Mouse (Mus musculus): Measurements from ENCODE around the gene Fam71a.
"Not testable (repeated sequence)": the region's sequence is repeated elsewhere in the genome, so short reads cannot be mapped to it uniquely, and the experiment has no call there.

Gene Fam71a

GRCm38 (mm10) chr1:191182431-191183162, 18.0 kb upstream of the Fam71a start:
- in situ Hi-C loops (cut with MboI; ENCODE audit: unreplicated experiment in 2 of 2): loop anchor here (5.0 to 10.0 kb wide), 2 partner anchors 92 to 100 kb away; no protein-coding TSS in a partner anchor

DNA sequence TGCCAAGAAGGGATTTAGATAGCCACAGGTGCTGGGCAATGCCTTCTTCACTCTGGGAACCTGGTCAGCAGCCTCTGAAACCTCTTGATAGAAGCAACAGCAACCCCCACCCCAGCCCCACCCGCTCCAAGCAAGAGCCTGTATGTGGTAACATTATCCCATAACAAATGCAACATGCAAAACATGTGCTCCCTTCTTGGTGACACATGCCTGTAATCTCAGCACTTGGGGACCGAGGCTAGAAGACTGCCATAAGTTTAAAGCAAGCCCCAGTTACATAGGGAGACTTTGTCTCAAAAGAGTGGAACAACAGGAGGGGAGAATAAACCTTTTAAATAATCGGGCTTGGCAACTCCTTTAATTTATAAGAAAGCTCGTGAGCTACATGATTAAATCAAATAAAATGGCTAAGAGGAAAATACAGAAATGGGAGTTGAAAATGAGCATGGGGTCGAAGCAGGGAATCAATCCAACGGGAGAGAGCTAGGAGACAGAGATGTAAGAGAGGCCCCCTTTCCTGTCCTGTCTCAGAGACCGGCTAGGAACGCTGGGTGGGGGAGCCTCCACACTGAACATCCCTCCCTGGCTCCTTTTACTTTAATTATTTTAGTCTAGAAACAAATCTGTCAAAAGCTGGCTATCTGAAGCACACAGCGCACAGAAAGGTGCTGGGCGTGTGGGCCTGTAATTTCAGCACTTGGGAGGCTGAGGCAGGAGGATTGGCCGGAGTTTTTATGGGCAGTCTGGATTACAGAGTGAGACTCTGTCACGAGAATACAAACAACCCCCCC, 17.0 kb upstream of the Fam71a start:
- in situ Hi-C loops (cut with MboI; ENCODE audit: unreplicated experiment in 2 of 2): loop anchor here (5.0 to 10.0 kb wide), 2 partner anchors 93 to 101 kb away; no protein-coding TSS in a partner anchor

DNA sequence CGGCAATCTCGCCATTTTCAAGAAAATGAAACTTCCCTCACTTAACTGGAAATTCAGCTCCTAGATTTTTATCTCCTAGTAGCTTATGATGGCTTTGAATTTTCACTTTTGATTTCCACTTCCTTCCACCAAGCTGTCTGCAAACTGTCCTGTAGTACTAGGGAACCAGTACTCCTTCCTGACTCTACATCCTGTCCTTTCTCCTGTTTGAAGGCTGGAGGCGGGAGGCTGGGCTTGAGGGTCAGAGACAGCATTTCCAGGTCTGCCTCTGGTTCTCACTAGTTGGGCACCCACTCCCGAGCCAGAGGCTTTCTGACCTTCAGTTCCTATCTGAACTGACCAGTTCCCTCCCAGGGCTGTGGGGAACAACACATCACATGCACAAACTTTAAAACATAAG, 15.8 kb upstream of the Fam71a start:
- in situ Hi-C loops (cut with MboI; ENCODE audit: unreplicated experiment in 2 of 2): loop anchor here (5.0 to 10.0 kb wide), 2 partner anchors 94 to 102 kb away; no protein-coding TSS in a partner anchor

- in situ Hi-C loops (cut with MboI; ENCODE audit: unreplicated experiment in 2 of 2): loop anchor here (5.0 to 10.0 kb wide), 2 partner anchors 95 to 102 kb away; no protein-coding TSS in a partner anchor
Measured at GRCm38 (mm10) chr1:191179846-191180245, 15.2 kb upstream of the Fam71a start.

DNA sequence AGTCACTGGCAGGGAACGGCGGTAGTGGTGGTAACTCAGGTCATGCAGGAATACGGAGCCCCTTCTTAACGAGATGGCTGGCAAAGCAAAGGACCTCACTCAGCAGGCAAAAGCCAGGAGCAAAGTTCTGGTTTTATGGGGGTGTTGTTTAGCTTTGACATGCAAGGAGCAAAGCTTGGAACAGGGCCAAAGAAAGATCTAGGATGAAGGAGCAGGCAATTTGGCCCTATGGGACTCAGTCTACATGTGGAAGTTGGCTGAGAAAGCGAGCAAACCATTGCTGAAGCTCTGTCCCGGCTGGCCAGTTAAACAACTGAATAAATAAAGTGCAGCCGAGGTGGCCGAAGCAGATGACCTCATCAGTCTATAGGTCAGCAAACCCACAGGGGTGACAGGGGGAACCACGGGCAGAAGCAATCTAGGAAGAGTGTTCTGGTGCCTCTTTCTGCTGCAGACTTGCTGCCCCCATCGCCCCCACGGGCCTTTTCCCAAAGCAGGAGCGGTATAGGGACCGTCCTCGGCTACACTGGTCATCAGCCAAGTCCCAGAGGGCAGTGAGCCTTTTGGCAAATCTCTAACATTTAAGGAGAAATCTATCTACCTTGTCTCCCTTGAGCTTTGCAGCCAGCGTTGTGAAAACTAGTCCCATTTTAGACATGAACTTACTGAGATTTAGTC, 14.0 kb upstream of the Fam71a start:
- in situ Hi-C loops (cut with MboI; ENCODE audit: unreplicated experiment in 2 of 2): no loop called here

GRCm38 (mm10) chr1:191176887-191177286, 12.3 kb upstream of the Fam71a start:
- in situ Hi-C loops (cut with MboI; ENCODE audit: unreplicated experiment in 2 of 2): no loop called here

DNA sequence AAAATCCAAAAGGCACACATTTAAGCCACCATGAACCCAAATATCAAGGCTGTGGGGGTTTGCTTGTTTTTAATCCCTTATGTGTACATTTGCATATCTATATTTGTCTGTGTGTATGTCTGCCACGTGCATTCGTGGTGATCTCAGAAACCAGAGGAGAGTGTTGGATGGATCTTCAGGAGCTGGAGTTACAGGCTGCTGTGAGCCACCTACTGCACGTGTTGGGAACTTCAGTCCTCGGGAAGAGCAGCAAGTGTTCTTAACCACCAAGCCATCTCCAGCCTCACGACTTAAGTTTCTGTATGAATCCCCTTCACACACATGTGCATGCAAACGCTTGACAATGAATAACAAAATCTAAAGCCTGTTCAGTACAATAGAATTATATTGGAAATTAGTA, 7.9 kb upstream of the Fam71a start:
- in situ Hi-C loops (cut with MboI; ENCODE audit: unreplicated experiment in 2 of 2): loop anchor here in 1 of 2 experiments (5.0 kb wide), 1 partner anchor 85 kb away; no protein-coding TSS in a partner anchor

DNA sequence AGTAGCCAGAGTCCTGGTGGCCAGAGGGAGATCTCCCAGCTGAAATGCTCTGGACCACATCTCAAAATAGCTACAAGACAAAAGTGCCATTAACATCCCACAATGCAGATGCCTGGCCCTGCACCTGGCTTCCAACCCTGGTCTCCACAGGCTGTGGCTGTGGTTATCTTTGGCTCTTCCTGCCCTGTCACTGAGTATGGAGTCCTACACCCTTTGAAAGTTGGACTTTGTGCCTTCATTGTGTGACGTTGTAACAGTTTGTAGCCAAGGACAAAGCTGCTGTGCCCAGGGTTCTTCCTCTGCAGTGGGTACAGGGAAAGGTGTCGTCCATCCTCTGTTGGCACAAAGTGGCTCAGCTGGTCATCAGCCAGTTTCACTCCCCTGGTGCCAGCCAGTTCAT, 5.8 kb upstream of the Fam71a start:
- in situ Hi-C loops (cut with MboI; ENCODE audit: unreplicated experiment in 2 of 2): loop anchor here in 1 of 2 experiments (5.0 kb wide), 1 partner anchor 83 kb away; no protein-coding TSS in a partner anchor

- in situ Hi-C loops (cut with MboI; ENCODE audit: unreplicated experiment in 2 of 2): no loop called here
Measured at GRCm38 (mm10) chr1:191166189-191166588, 1.6 kb upstream of the Fam71a start.

DNA sequence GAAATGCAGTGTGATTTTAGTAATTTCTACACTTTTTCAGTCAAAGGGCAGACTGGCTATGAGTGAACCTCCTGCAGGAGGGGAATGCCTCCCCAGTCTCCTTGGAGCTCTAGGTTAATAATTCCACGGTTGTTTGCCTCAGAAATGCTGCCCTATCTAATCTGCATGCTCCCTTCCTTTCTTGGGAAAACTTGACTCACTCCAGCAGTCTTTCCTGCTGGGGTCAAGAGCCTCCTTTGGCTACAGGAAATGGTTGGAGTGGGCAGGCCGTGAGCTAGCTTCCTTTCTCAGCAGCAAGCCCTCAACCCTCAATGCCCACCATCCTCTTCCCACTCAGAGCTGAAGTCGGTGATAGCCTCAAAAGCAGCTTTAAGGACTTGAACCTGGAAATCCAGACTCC, 10.3 kb downstream of the Fam71a start:
- in situ Hi-C loops (cut with MboI; ENCODE audit: unreplicated experiment in 2 of 2): no loop called here

DNA sequence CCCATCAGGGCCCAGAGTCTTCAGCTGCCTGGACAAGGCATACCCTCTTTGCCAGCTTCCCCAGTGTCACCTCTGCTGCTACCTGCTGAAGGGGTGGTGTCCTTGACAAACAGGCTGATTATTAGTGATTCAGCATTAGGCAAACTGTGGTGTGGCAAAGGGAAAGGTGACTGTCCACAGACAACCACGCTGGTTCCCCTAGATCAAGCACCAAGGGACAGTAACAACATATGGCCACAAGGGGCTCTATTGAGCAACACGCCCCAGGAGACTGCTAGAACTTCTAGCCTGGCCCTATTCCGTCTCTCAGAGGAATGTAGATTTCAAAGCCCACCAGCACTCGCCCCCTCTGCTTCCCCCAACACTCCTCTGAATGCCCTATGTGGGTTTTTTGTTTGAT, 11.6 kb downstream of the Fam71a start:
- in situ Hi-C loops (cut with MboI; ENCODE audit: unreplicated experiment in 2 of 2): no loop called here

- in situ Hi-C loops (cut with MboI; ENCODE audit: unreplicated experiment in 2 of 2): no loop called here
Measured at GRCm38 (mm10) chr1:191150924-191151605, 13.6 kb downstream of the Fam71a start.

DNA sequence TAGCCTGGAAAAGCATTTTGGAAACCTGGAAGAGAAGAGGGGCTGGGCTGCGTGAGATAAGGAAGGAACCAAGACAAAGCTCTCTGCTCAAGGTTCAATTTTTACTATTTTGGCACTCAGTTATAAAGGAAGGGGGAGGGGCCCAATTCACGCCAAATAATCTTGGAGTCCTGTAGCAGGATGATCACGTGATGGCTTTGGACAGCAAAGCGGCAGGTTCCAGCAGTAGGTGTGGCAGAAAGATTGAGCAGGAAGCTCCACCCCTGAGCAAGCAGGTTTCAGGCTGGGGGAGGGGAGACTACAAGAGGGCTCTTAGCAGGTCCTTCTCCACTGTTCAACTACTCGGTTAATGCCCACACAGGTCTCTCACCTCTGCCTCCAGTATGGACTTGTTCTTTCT, 15.1 kb downstream of the Fam71a start:
- in situ Hi-C loops (cut with MboI; ENCODE audit: unreplicated experiment in 2 of 2): not testable (repeated sequence)

GRCm38 (mm10) chr1:191140983-191141382, 23.6 kb downstream of the Fam71a start:
- in situ Hi-C loops (cut with MboI; ENCODE audit: unreplicated experiment in 2 of 2): no loop called here

GRCm38 (mm10) chr1:191138874-191139495, 25.6 kb downstream of the Fam71a start:
- in situ Hi-C loops (cut with MboI; ENCODE audit: unreplicated experiment in 2 of 2): no loop called here

DNA sequence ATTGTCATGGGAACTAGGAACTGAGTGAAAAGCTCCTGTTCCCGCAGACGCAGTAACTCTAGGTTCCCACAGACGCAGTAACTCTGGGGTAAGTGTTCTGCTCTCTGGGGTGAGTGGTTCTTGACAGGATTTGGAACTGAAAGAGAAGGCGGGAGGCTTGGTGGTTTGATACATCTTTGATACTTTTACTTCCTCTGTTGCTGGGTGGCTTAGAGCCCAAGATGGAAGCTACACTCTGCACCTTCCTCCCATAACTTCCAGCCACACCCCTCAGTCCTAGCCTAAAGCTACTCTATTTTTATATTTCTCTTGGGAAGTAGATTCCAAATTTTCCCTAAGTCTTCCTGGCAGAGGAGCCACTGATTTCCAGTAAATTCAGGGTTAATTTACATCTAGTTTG, 26.2 kb downstream of the Fam71a start:
- in situ Hi-C loops (cut with MboI; ENCODE audit: unreplicated experiment in 2 of 2): no loop called here

DNA sequence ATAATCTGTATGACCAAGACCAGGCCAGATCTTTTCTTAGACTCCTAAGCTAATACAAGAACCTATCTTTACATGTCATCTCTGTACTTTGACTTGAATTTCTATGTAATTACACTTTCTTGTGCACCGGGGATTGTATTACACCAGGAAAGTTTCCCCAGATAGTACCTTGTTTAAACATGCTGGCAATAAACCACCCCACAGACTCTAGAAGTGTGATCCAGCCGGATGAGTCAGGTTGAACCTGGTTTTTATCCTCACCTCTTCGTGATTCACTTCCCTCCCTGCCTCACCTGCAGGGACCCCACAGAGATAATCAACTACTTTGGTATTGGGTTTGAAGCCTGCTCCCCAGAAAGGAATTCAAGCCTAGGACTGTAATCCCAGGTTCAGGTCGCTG, 29.2 kb downstream of the Fam71a start:
- in situ Hi-C loops (cut with MboI; ENCODE audit: unreplicated experiment in 2 of 2): no loop called here

DNA sequence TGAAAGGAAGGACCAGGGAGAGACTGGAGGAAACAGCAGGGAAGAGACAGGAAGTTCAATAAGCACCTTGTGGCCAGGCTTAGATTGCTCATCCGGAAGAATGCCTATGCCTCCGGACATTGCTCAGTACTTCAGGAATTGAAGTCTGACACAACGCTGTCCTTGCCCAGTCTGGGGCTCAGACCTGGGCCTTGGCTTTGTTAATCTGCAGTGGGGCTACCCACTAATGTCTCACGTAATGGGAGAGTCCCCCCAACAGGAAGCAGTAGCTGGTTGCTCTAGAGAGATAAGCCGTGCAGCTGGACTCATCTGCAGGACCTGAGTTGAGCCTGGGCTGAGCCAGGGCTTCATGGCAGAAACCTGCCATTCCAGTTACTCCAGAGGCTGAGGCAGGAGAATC, 31.7 kb downstream of the Fam71a start:
- in situ Hi-C loops (cut with MboI; ENCODE audit: unreplicated experiment in 2 of 2): no loop called here

GRCm38 (mm10) chr1:191132240-191132639, 32.4 kb downstream of the Fam71a start:
- in situ Hi-C loops (cut with MboI; ENCODE audit: unreplicated experiment in 2 of 2): no loop called here

DNA sequence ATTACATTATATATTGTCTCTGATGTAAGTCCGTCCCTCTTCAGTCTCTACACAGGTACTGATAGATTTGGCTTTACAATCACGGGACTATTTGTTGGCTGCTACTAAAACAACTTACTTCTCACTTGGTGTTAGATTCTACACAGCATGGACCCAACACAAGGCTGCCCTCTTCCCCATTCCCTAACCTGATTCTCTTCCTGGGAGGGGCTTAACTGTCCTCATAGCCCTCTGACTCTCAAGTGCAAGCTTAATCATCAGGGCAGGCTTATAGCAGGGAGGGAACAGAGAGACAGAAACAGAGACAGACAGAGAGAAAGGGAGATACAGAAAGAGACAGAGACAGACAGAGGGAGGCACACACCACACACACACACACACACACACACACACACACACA, 32.9 kb downstream of the Fam71a start:
- in situ Hi-C loops (cut with MboI; ENCODE audit: unreplicated experiment in 2 of 2): no loop called here

All from v-Abl transformed pro-B cells (cell line).